Mouse (Mus musculus) heart, postnatal 0 days (tissue): ENCODE measurements around the gene Sgms1.

Experiments
- CTCF ChIP-seq: IDR thresholded peaks from 2 replicates; pipeline ENCODE4 v1.5.1; 2016; ENCODE audit warnings: antibody characterized with exemption, control low read depth, low read depth
- EP300 ChIP-seq: IDR thresholded peaks from 2 replicates; pipeline ENCODE4 v1.6.1; 2016; ENCODE audit warnings: antibody characterized with exemption, low read depth

GRCm38 (mm10) chr19:32383738-32384137 lies 5.8 kb downstream of the Sgms1 start:
- TF ChIP-seq EP300 (no peak), CTCF (no peak)
